Mouse (Mus musculus) MN1 (cell line): ENCODE data around the gene Gm10277.
"Not testable (repeated sequence)": the region's sequence is repeated elsewhere in the genome, so short reads cannot be mapped to it uniquely, and the experiment has no call there.

Experiments
- DNase-seq: peaks from one replicate; pipeline ENCODE4 v3.0.0-alpha.2; 2016; ENCODE audit warnings: low spot score

Gm10277 gene

GRCm38 (mm10) chr11:77770346-77770745, 17.2 kb downstream of the Gm10277 start:
- no peak for DNase-seq

GRCm38 (mm10) chr11:77769496-77769895, 18.1 kb downstream of the Gm10277 start:
- no peak for DNase-seq

GRCm38 (mm10) chr11:77766351-77767001, 21.1 kb downstream of the Gm10277 start:
- peak; percentile 58 for DNase-seq

- no peak for DNase-seq
These were observed 22.1 kb downstream of the Gm10277 start for GRCm38 (mm10) chr11:77765459-77765777.

- peak; percentile 15 for DNase-seq
These were observed 22.7 kb downstream of the Gm10277 start for GRCm38 (mm10) chr11:77764694-77765458.

- DNase-seq = peak; percentile 59
These were observed 23.7 kb downstream of the Gm10277 start for GRCm38 (mm10) chr11:77763673-77764340.

- peak; percentile 92 for DNase-seq
These were observed 24.5 kb downstream of the Gm10277 start, which contains the start of gene Myo18a for GRCm38 (mm10) chr11:77762783-77763672. Gene Myo18a (plus strand): TSS chr11:77763246.

- DNase-seq = no peak
These were observed 27.5 kb downstream of the Gm10277 start for GRCm38 (mm10) chr11:77760031-77760430.

GRCm38 (mm10) chr11:77753469-77753868, 34.1 kb downstream of the Gm10277 start:
- no peak for DNase-seq

- no peak for DNase-seq
These were observed 35.0 kb downstream of the Gm10277 start for GRCm38 (mm10) chr11:77752525-77752924.

- DNase-seq = no peak
These were observed 38.6 kb downstream of the Gm10277 start for GRCm38 (mm10) chr11:77748996-77749395.

GRCm38 (mm10) chr11:77747103-77747502, 40.4 kb downstream of the Gm10277 start:
- not testable (repeated sequence) for DNase-seq

- no peak for DNase-seq
These were observed 40.9 kb downstream of the Gm10277 start for GRCm38 (mm10) chr11:77746652-77747051.

GRCm38 (mm10) chr11:77743966-77744365, 43.6 kb downstream of the Gm10277 start:
- DNase-seq = no peak

GRCm38 (mm10) chr11:77738555-77738954, 49.0 kb downstream of the Gm10277 start:
- no peak for DNase-seq

GRCm38 (mm10) chr11:77737289-77737688, 50.3 kb downstream of the Gm10277 start:
- DNase-seq = peak; percentile 87
